In the genomic region with DNA sequence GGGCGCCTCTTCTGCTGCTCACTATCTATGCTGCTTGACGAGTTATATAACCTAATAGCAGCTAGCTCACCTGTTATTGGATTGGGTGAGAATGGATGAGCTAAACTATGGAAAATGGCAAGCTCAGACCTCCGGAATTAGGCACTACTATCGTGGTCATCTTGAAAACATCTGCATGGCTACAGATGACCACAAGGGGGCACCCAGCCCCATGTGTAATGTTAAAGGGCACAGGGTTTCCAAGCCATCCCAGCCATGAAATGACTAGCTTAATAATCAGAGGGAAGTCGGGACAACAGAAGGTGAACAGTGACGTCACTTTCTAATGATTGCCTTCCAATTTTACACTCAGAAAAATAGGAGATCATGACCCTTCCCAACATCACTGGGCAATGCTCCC, we compare ENCODE assay signal across 8 mouse cellular contexts. TPM values are rescaled to one million over a fixed set of nuclear protein-coding genes. Genes with fewer than 3 reads are reported as not detected.
DNase-seq lines count a peak whose midpoint lies in the region; ATAC-seq and TF ChIP-seq lines count a peak whose summit lies in the region.

No protein-coding gene starts in this region.

- H3K9ac ChIP-seq in hindbrain, embryonic 12.5 days: no peak overlapping the region
- no peak overlapping the region for H3K9ac ChIP-seq in CH12.LX (ENCODE audit: insufficient read depth, low read depth)

- H3K4me3 ChIP-seq in hindbrain, embryonic 10.5 days: no peak overlapping the region
- H3K4me3 ChIP-seq in hindbrain, embryonic 12.5 days: no peak overlapping the region
- no peak overlapping the region for H3K4me3 ChIP-seq in CH12.LX (replicated peaks in 1 of 3; ENCODE audit: low read depth in 2 of 3, low read length in 2 of 3, poor library complexity in 1 of 3)

- H3K27ac ChIP-seq in hindbrain, embryonic 10.5 days: no peak overlapping the region
- H3K27ac ChIP-seq in hindbrain, embryonic 12.5 days: no peak overlapping the region
- H3K27ac ChIP-seq in CH12.LX (ENCODE audit: insufficient read depth, low read depth): no peak overlapping the region

- peak; percentile 85 to 93 for TF ChIP-seq CTCF in CH12.LX (conservative IDR thresholded peaks at IDR 0.05 in 1 of 2, IDR thresholded peaks at IDR 0.05 in 1 of 2; ENCODE audit: low read depth in 2 of 2, low read length in 2 of 2)

- H3K36me3 ChIP-seq in hindbrain, embryonic 10.5 days: no peaks in the 10 kb centered on the region
- no peaks in the 10 kb centered on the region for H3K36me3 ChIP-seq in hindbrain, embryonic 12.5 days
- no peaks in the 10 kb centered on the region for H3K36me3 ChIP-seq in CH12.LX (replicated peaks in 1 of 2; ENCODE audit: control insufficient read depth in 1 of 2, insufficient read depth in 1 of 2, low read length in 1 of 2)

- no peak for TF ChIP-seq POLR2A in CH12.LX (IDR thresholded peaks at IDR 0.05; ENCODE audit: low read depth, low read length)

- no peak for TF ChIP-seq EP300 in CH12.LX (IDR thresholded peaks at IDR 0.05; ENCODE audit: low read length)

- WGBS in hindbrain, embryonic 10.5 days: 76% methylated on average over 6 of the region's 6 CpGs
- 61% methylated on average over 6 of the region's 6 CpGs for WGBS in hindbrain, embryonic 12.5 days

- H3K27me3 ChIP-seq in hindbrain, embryonic 10.5 days (ENCODE audit: insufficient read depth, poor library complexity, severe bottlenecking): no peaks in the 10 kb centered on the region
- no peaks in the 10 kb centered on the region for H3K27me3 ChIP-seq in hindbrain, embryonic 12.5 days
- no peaks in the 10 kb centered on the region for H3K27me3 ChIP-seq in CH12.LX (replicated peaks)

- no peaks in the 10 kb centered on the region for H3K4me1 ChIP-seq in hindbrain, embryonic 10.5 days (replicated peaks)
- H3K4me1 ChIP-seq in hindbrain, embryonic 12.5 days: no peaks in the 10 kb centered on the region
- H3K4me1 ChIP-seq in CH12.LX (ENCODE audit: control insufficient read depth in 1 of 2, insufficient read depth in 2 of 2): no peaks in the 10 kb centered on the region

- H3K79me2 ChIP-seq in CH12.LX (replicated peaks; ENCODE audit: control insufficient read depth, extremely low read depth, insufficient read depth, poor library complexity, severe bottlenecking): no peaks in the 10 kb centered on the region

- peak; percentile 54 for DNase-seq in hindbrain, embryonic 10.5 days (ENCODE audit: low spot score)
- DNase-seq in CH12.LX (ENCODE audit: extremely low read depth): peak; percentile 56
- DNase-seq in brain, adult 2 months (ENCODE audit: low read depth, low spot score): peak; percentile 65
- peak; percentile 55 for DNase-seq in forelimb bud, embryonic 11.5 days (ENCODE audit: low read depth, low spot score)
- peak; percentile 81 for DNase-seq in kidney, postnatal 10 days
- peak; percentile 41 for DNase-seq in thymus, postnatal 14 days

- ATAC-seq in hindbrain, embryonic 12.5 days (ENCODE audit: low FRiP score): no peak
- ATAC-seq in megakaryocyte-erythroid progenitor cell, adult 5-6 weeks (replicated peaks; ENCODE audit: low FRiP score, low TSS enrichment, poor library complexity, severe bottlenecking): peak; percentile 81

- H3K9me3 ChIP-seq in hindbrain, embryonic 10.5 days: no peaks in the 10 kb centered on the region; the same call in 1 of the 2 replicates
- no peaks in the 10 kb centered on the region for H3K9me3 ChIP-seq in hindbrain, embryonic 12.5 days (replicated peaks)
- peaks cover 3% of the 10 kb centered on the region for H3K9me3 ChIP-seq in CH12.LX (replicated peaks; ENCODE audit: low read length)

- dilution Hi-C loops in CH12.LX (cut with MboI; ENCODE audit: extremely low pct_ligation_motif_present, extremely low pct_unique_long_range_greater_than_20kb, low sequenced_read_pairs): no loop called here

- peak; percentile 70 for TF ChIP-seq RAD21 in CH12.LX (IDR thresholded peaks at IDR 0.05; ENCODE audit: low read depth, low read length)

- no peak overlapping the region for H3K4me2 ChIP-seq in hindbrain, embryonic 12.5 days (replicated peaks)
- H3K4me2 ChIP-seq in CH12.LX (ENCODE audit: insufficient read depth, low read depth, poor library complexity, severe bottlenecking): 0 out of 2 replicates have a peak overlapping the region, but pooled peaks have one; percentile 8

- in situ Hi-C loops in CH12.LX (cut with MboI; ENCODE audit: low pct_ligation_motif_present, low pct_unique_long_range_greater_than_20kb, low sequenced_read_pairs): loop anchor here (5.0 kb wide), 1 partner anchor 310 kb away; no protein-coding TSS in a partner anchor

TF ChIP-seq in CH12.LX, 34 proteins besides CTCF, POLR2A, EP300 and RAD21:
- TF ChIP-seq IRF4 (IDR thresholded peaks at IDR 0.05; ENCODE audit: low read depth, low read length) (peak; percentile 17; the same call in 1 of the 2 replicates), MYC (IDR thresholded peaks at IDR 0.05; ENCODE audit: low read depth, low read length) (no peak), SMC3 (IDR thresholded peaks at IDR 0.05; ENCODE audit: low read depth, low read length) (peak; percentile 86)

RNA-seq across cellular contexts. Expression of a gene that starts 57.7 kb away (rescaled TPM):
- polyA plus RNA-seq in hindbrain, embryonic 10.5 days (2016; fragmentation: Nextera tagmentation; extraction: Ambion mirVana): 44.3 and 55.9 TPM in 2 replicates
- polyA plus RNA-seq in hindbrain, embryonic 12.5 days (2016; fragmentation: Nextera tagmentation; extraction: Ambion mirVana): 76.7 and 76.8 TPM in 2 replicates
- total RNA-seq in CH12.LX (2012; rRNA removed): 10.3 and 13.8 TPM in 2 replicates
- 60.4 and 70.5 TPM in 2 replicates for total RNA-seq in CH12.LX (2014; rRNA removed)
- 36.1 and 39.8 TPM in 2 replicates for polyA plus RNA-seq in CH12.LX (2012; ENCODE audit: insufficient read length, low read depth)
- total RNA-seq in megakaryocyte-erythroid progenitor cell, adult 5-6 weeks (2014; fragmentation: Nextera tagmentation): 12.5 and 21.9 TPM in 2 replicates
- total RNA-seq in megakaryocyte-erythroid progenitor cell, adult 5-6 weeks (2017): 14.6 and 19.7 TPM in 2 replicates
